Mouse (Mus musculus) spleen, adult 2 months (tissue): ENCODE results near the gene Ndufa8.

Source experiments
- CTCF ChIP-seq: fragments of 200-500 bp; IDR thresholded peaks from 2 replicates; pipeline ENCODE4 v1.5.1; 2011; ENCODE audit warnings: mild to moderate bottlenecking, inconsistent platforms; ENCODE audit not compliant: insufficient read depth, insufficient read length, insufficient replicate concordance; ENCODE audit errors: extremely low read depth
- POLR2A ChIP-seq: fragments of 200-500 bp; IDR thresholded peaks from 2 replicates; pipeline ENCODE4 v1.6.1; 2011; ENCODE audit warnings: low read depth, low read length, inconsistent platforms

GRCm38 (mm10) chr2:36040872-36041271 is 8.3 kb downstream of the Ndufa8 start:
- TF ChIP-seq CTCF (no peak), POLR2A (no peak)
